Mouse (Mus musculus): ENCODE measurements around the gene Emsy.

Gene Emsy

GRCm38 (mm10) chr7:98667956-98668746 is 11.6 kb upstream of the Emsy start:
- WGBS = 63% methylated on average over 6 of the region's 6 CpGs

DNA sequence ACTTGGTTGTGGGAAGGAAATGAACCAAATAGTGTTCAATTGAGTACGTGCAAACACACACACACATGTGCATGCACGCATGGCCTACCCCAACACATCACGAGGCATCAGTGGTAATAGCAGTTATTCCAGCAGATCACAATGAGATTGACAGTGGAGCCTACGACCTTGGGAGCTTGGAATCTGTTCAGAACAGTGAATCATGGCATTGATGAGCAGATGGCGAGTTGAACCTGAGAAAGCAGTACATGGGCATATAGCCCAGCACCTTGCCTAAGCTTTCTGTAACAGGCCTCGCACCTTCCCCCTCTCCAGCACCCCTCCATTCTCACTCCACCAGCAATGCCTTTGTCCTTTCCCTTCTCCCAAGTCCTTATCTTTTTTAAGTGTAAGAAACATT is 9.1 kb upstream of the Emsy start:
- 77% methylated on average over 6 of the region's 6 CpGs for WGBS

- WGBS = 51% methylated on average over 5 of the region's 5 CpGs
These were observed 8.6 kb upstream of the Emsy start for GRCm38 (mm10) chr7:98665166-98665565.

GRCm38 (mm10) chr7:98655681-98656530 is 677 bp downstream of the Emsy start:
- under 1% methylated on average over 74 of the region's 74 CpGs for WGBS

- WGBS = 61% methylated on average over 2 of the region's 2 CpGs
These were observed 4.9 kb downstream of the Emsy start for GRCm38 (mm10) chr7:98651651-98652050.

GRCm38 (mm10) chr7:98644238-98644637 is 12.3 kb downstream of the Emsy start:
- WGBS = 33% methylated on average over 1 of the region's 1 CpGs

DNA sequence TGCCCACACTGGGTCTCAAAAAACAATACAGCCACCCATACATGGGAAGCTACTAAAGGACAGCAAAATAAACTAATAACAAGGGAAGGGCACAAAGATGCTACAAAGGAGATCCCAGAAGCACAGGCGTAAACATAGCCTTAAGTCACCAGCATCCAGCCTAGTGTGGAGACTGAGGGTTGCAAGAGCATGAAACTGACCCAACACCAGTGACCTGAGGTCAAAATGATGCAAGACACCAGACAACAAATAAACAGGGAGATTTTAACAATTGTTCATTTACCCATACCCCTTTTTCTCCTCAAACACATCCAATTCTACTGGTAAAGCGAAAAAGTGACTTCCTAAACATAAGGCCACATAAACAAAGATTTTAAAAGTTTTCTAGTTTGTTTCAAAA is 20.0 kb downstream of the Emsy start:
- 89% methylated on average over 2 of the region's 2 CpGs for WGBS

DNA sequence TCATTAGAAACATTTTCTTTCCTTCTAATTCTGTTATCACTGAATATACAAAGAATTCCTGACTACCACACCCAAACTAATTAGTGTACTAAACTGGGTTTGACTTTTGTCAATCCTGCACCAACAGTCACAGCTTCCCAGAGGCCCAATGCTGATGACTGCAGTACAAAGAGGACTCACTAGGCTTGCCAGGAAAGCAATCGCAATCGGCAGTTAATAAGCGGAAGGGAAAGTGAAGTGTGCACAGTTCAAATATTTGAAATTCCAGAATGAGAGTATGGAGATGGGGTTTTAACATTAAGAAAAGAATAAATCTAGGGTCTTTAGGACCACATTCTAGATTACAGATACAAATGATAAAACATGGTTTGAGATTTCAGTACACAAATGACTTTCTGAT is 23.6 kb downstream of the Emsy start:
- 55% methylated on average over 3 of the region's 3 CpGs for WGBS

- 88% methylated on average over 7 of the region's 7 CpGs for WGBS
These were observed 26.6 kb downstream of the Emsy start for GRCm38 (mm10) chr7:98629947-98630346.

GRCm38 (mm10) chr7:98617739-98618138 is 38.8 kb downstream of the Emsy start:
- WGBS = 55% methylated on average over 2 of the region's 2 CpGs

DNA sequence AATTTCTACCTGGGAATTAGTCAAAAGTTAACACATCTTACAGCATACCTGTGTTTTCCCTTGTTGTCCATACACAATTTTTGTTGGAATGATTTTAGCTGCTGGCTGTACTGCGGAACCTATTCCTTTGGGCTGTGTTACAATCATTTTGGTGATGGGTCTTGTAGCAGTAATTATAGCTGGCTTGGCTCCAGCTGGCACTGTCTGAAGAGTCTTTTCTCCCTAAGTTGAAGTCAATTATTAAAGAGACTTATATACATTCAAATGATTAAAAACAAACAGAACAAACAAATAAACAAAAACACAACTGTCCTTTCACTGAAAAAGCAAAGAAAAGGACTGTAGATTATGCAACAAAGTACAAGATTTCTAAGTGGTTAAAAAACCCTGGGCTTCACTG is 43.6 kb downstream of the Emsy start:
- 96% methylated on average over 1 of the region's 1 CpGs for WGBS

GRCm38 (mm10) chr7:98607158-98607557 is 49.4 kb downstream of the Emsy start:
- WGBS = 74% methylated on average over 4 of the region's 4 CpGs

GRCm38 (mm10) chr7:98601715-98602114 is 54.9 kb downstream of the Emsy start:
- WGBS = 77% methylated on average over 4 of the region's 4 CpGs

DNA sequence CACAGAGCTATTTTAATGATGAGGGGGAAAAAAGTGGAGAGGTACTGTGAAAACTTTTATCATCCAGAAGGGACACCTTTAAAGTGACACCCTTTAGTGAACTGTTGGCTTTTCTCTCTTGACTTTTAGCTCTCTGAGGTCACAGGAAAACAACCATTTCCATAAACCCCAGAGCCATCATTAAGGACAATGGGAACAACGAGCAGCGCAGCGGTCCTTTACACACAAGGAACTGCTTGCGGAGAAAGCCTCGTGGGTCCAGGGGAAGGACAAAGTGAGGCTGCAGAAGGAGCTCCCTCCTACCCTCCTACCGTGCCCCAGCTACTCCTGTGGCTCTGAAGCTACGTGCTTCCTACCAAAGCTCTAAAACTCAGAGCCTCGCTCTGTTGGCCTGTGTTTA is 59.2 kb downstream of the Emsy start:
- WGBS = 87% methylated on average over 8 of the region's 8 CpGs

GRCm38 (mm10) chr7:98594731-98595130 is 61.9 kb downstream of the Emsy start:
- WGBS = 74% methylated on average over 4 of the region's 4 CpGs

DNA sequence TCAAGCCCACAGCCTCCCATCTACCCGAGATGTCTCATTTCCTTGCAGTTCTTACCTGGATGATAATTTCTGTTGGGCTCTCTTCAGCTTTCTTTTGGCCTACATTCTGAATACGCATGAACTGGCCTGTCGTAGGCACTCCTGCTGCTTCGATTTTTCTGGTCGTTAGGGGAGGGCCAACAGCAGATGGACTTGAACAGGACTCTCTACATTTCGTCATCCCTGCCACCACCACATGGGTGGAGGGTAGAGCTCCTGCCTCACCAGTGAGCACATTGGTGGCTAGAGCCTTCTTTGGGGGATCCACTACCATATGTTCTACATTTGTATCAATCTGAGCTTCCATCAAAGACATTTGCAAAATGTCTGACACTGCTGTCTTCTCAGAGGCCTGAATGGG is 63.3 kb downstream of the Emsy start:
- WGBS = 72% methylated on average over 6 of the region's 6 CpGs

DNA sequence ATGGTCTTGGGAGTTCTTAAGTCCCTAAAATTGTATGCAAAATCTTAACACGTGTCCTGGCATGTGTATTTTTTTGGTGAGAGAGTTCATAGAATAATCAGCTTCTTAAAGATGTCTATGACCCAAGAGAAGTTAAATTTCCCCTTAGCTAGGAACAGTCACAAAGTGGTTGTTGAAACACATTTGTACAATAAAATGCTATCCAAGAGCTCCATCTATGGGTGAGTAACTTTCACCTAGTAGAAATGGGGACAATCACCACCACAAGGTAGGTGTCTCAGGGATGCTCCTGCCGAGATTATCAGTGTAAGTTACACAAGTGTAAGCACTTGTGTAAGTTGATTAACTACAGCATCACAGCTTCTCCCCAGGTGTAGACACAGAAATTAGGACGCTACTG is 67.6 kb downstream of the Emsy start:
- WGBS = 69% methylated on average over 3 of the region's 3 CpGs

- WGBS = 83% methylated on average over 3 of the region's 3 CpGs
These were observed 70.3 kb downstream of the Emsy start for GRCm38 (mm10) chr7:98586313-98586712.

GRCm38 (mm10) chr7:98584555-98584954 is 72.0 kb downstream of the Emsy start:
- WGBS = 60% methylated on average over 3 of the region's 3 CpGs

DNA sequence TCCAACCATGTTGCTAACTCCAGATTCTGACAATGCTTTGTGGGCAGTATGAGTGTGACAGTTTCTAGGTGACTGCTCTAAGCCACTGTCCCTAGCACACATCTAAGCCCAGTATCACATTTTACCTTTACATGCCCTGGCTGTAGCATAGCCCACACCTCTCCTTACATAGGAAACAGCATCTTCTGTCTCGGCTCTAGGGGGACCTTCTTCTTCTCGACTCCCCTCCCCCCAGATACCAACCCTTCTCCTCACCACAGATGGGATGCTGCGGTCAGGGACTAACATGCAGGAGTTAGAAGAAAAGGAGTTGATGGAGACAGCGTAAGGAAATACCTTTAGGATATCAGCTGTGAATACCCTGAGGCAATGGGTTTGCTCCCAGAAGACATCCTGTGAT is 75.3 kb downstream of the Emsy start:
- WGBS = 84% methylated on average over 4 of the region's 4 CpGs

GRCm38 (mm10) chr7:98580441-98580840 is 76.1 kb downstream of the Emsy start:
- 55% methylated on average over 7 of the region's 7 CpGs for WGBS

GRCm38 (mm10) chr7:98579731-98580130 is 76.9 kb downstream of the Emsy start:
- 69% methylated on average over 6 of the region's 6 CpGs for WGBS

DNA sequence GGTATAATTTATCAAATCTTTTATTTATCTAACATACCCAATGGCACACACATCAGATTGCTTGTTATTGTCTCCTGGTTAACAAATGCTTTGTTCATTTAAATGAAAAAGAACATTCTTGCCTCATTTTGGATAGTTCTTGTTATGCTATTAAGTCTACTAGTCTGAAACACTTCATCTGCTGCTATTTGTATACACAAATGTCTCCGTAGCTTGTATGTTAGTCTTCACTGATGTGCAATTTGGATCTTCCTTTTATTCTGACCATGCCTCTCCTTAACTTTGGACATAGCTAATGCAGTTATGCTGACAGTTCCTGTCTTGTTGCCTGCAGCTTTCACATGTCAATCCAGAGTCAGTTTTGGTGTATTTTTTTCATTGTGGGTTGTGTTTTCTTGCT is 79.1 kb downstream of the Emsy start:
- 89% methylated on average over 1 of the region's 1 CpGs for WGBS
